ENCODE assay signal across 7 mouse cellular contexts in genomic region chr14:58253369-58253968, GRCm38 (mm10).
A peak's percentile ranks its signal among the peaks of the same experiment; 100 is the strongest.
DNase-seq lines count a peak whose midpoint lies in the region; ATAC-seq and TF ChIP-seq lines count a peak whose summit lies in the region.

No protein-coding gene starts in this region.

- H3K36me3 ChIP-seq in heart, embryonic 15.5 days, result no peaks in the 10 kb centered on the region
- no peaks in the 10 kb centered on the region for H3K36me3 ChIP-seq in limb, embryonic 12.5 days
- H3K36me3 ChIP-seq in stomach, postnatal 0 days (ENCODE audit: control insufficient read depth, insufficient read depth, low read length), result no peaks in the 10 kb centered on the region

- 10% methylated on average over 3 of the region's 3 CpGs for WGBS in heart, embryonic 15.5 days
- WGBS in limb, embryonic 12.5 days, result 18% methylated on average over 3 of the region's 3 CpGs
- WGBS in stomach, postnatal 0 days, result 24% methylated on average over 3 of the region's 3 CpGs

- peak overlapping the region; percentile 86 for H3K27ac ChIP-seq in heart, embryonic 15.5 days
- peak overlapping the region; percentile 66 for H3K27ac ChIP-seq in limb, embryonic 12.5 days
- 0 out of 2 replicates have a peak overlapping the region, but pooled peaks have one; percentile 24 for H3K27ac ChIP-seq in stomach, postnatal 0 days (replicated peaks)

- no peak for TF ChIP-seq EP300 in stomach, postnatal 0 days (optimal IDR thresholded peaks at IDR 0.05)

- peak overlapping the region; percentile 21; the same call in 1 of the 2 replicates for H3K4me2 ChIP-seq in heart, embryonic 15.5 days
- H3K4me2 ChIP-seq in limb, embryonic 12.5 days, result peak overlapping the region; percentile 2; the same call in 1 of the 2 replicates
- H3K4me2 ChIP-seq in stomach, postnatal 0 days (replicated peaks; ENCODE audit: low read depth), result no peak overlapping the region

- H3K9ac ChIP-seq in heart, embryonic 15.5 days, result no peak overlapping the region
- no peak overlapping the region for H3K9ac ChIP-seq in limb, embryonic 12.5 days (replicated peaks)
- H3K9ac ChIP-seq in stomach, postnatal 0 days (ENCODE audit: low read length), result 0 out of 2 replicates have a peak overlapping the region, but pooled peaks have one; percentile 4

- TF ChIP-seq CTCF in stomach, postnatal 0 days (IDR thresholded peaks at IDR 0.05; ENCODE audit: low read depth), result no peak

- DNase-seq in ovary, adult 18-20 months (ENCODE audit: low spot score), result peak; percentile 11
- no peak for DNase-seq in ovary, postnatal 14 days (ENCODE audit: low spot score)
- peak; percentile 42 to 60 for DNase-seq in adrenal gland, postnatal 36 days
- DNase-seq in stomach, postnatal 0 days (ENCODE audit: low spot score), result peak; percentile 86
- DNase-seq in thymus, postnatal 0 days (ENCODE audit: low spot score), result no peak

- ATAC-seq in heart, embryonic 15.5 days (replicated peaks; ENCODE audit: insufficient number of reproducible peaks, insufficient read depth, low FRiP score, low read depth), result peak; percentile 93
- peak; percentile 92 for ATAC-seq in limb, embryonic 12.5 days (ENCODE audit: insufficient number of reproducible peaks, insufficient read depth, low FRiP score, low TSS enrichment, low read depth)
- peak; percentile 95 for ATAC-seq in stomach, postnatal 0 days (ENCODE audit: low FRiP score, low TSS enrichment)

- peaks cover 11% of the 10 kb centered on the region for H3K4me1 ChIP-seq in heart, embryonic 15.5 days (replicated peaks)
- peaks cover 11% of the 10 kb centered on the region for H3K4me1 ChIP-seq in limb, embryonic 12.5 days (replicated peaks)
- H3K4me1 ChIP-seq in stomach, postnatal 0 days (replicated peaks; ENCODE audit: control insufficient read depth, insufficient read depth), result no peaks in the 10 kb centered on the region

- H3K4me3 ChIP-seq in heart, embryonic 15.5 days, result no peak overlapping the region
- H3K4me3 ChIP-seq in limb, embryonic 12.5 days (replicated peaks), result no peak overlapping the region
- H3K4me3 ChIP-seq in stomach, postnatal 0 days (ENCODE audit: low read depth, low read length), result no peak overlapping the region

- no peaks in the 10 kb centered on the region for H3K9me3 ChIP-seq in heart, embryonic 15.5 days (replicated peaks)
- H3K9me3 ChIP-seq in limb, embryonic 12.5 days, result no peaks in the 10 kb centered on the region
- H3K9me3 ChIP-seq in stomach, postnatal 0 days (ENCODE audit: control insufficient read depth, low read length), result no peaks in the 10 kb centered on the region

- H3K27me3 ChIP-seq in heart, embryonic 15.5 days, result no peaks in the 10 kb centered on the region
- no peaks in the 10 kb centered on the region for H3K27me3 ChIP-seq in limb, embryonic 12.5 days
- H3K27me3 ChIP-seq in stomach, postnatal 0 days (ENCODE audit: control insufficient read depth, insufficient read depth, low read length), result no peaks in the 10 kb centered on the region

Comparison
In these comparisons a context has a peak if more than half of its experiments do, and no peak if none do; other contexts are left out.
1. DNase-seq: peak in ovary, adult 18-20 months (single experiment), adrenal gland, postnatal 36 days (2 of 2) and stomach, postnatal 0 days (single experiment); none in ovary, postnatal 14 days (single experiment) and thymus, postnatal 0 days (single experiment).
2. H3K27ac ChIP-seq: peak in every context shown above with its lines; median percentile 86 in heart, embryonic 15.5 days; 66 in limb, embryonic 12.5 days; 24 in stomach, postnatal 0 days.
3. Peak in every context shown above with its lines, with median percentiles within 50 percentile points of each other: ATAC-seq.